ENCODE assay signal across 21 mouse cellular contexts in genomic region chr5:45269391-45269790, GRCm38 (mm10).
DNase-seq lines count a peak whose midpoint lies in the region; ATAC-seq and TF ChIP-seq lines count a peak whose summit lies in the region.
"Had no signal": no experiment of that assay in that cellular context is flagged by ENCODE, and none has a peak within 500 bp of the region (broad histone marks: within the 10 kb centered on the region; RNA-seq: fewer than 3 reads in every experiment).

No protein-coding gene starts in this region.

- H3K9me3 ChIP-seq in midbrain, embryonic 11.5 days (ENCODE audit: control insufficient read depth, low read length) = no peaks in the 10 kb centered on the region
- H3K9me3 ChIP-seq in midbrain, postnatal 0 days (ENCODE audit: low read length) = no peaks in the 10 kb centered on the region
- no peaks in the 10 kb centered on the region for H3K9me3 ChIP-seq in limb, embryonic 10.5 days (replicated peaks)
- H3K9me3 ChIP-seq: G1E had no signal

- H3K27me3 ChIP-seq in midbrain, embryonic 11.5 days (ENCODE audit: control insufficient read depth, insufficient read depth, low read length) = no peaks in the 10 kb centered on the region
- H3K27me3 ChIP-seq in midbrain, postnatal 0 days (ENCODE audit: insufficient read depth, low read length) = no peaks in the 10 kb centered on the region
- H3K27me3 ChIP-seq in limb, embryonic 10.5 days (ENCODE audit: low read depth, poor library complexity, severe bottlenecking) = no peaks in the 10 kb centered on the region
- H3K27me3 ChIP-seq: CH12.LX had no signal

- no peak overlapping the region for H3K27ac ChIP-seq in midbrain, embryonic 11.5 days (ENCODE audit: low read depth, low read length)
- H3K27ac ChIP-seq in midbrain, postnatal 0 days (ENCODE audit: low read depth, low read length) = no peak overlapping the region
- H3K27ac ChIP-seq in limb, embryonic 10.5 days = no peak overlapping the region

- no peaks in the 10 kb centered on the region for H3K36me3 ChIP-seq in midbrain, embryonic 11.5 days (ENCODE audit: control insufficient read depth, insufficient read depth, low read length)
- H3K36me3 ChIP-seq in midbrain, postnatal 0 days (ENCODE audit: insufficient read depth, low read length) = no peaks in the 10 kb centered on the region
- H3K36me3 ChIP-seq in limb, embryonic 10.5 days = no peaks in the 10 kb centered on the region
- H3K36me3 ChIP-seq: G1E had no signal

- no peaks in the 10 kb centered on the region for H3K4me1 ChIP-seq in midbrain, embryonic 11.5 days (ENCODE audit: control insufficient read depth, insufficient read depth, low read length)
- no peaks in the 10 kb centered on the region for H3K4me1 ChIP-seq in midbrain, postnatal 0 days (ENCODE audit: insufficient read depth, low read length)
- peaks cover 7% of the 10 kb centered on the region; the same call in 1 of the 2 replicates for H3K4me1 ChIP-seq in limb, embryonic 10.5 days

- H3K4me2 ChIP-seq in midbrain, embryonic 11.5 days = no peak overlapping the region
- no peak overlapping the region for H3K4me2 ChIP-seq in midbrain, postnatal 0 days (ENCODE audit: low read depth, low read length, poor library complexity, severe bottlenecking)

- H3K9ac ChIP-seq in midbrain, embryonic 11.5 days (ENCODE audit: low read length) = no peak overlapping the region
- no peak overlapping the region for H3K9ac ChIP-seq in midbrain, postnatal 0 days (replicated peaks; ENCODE audit: low read length, poor library complexity, severe bottlenecking)

- 86% methylated on average over 5 of the region's 5 CpGs for WGBS in midbrain, embryonic 11.5 days
- 81% methylated on average over 5 of the region's 5 CpGs for WGBS in midbrain, postnatal 0 days
- 91% methylated on average over 5 of the region's 5 CpGs for WGBS in limb, embryonic 10.5 days

- peak; percentile 80 for DNase-seq in heart, adult 11 months
- DNase-seq in heart, adult 8-10 months (ENCODE audit: low spot score) = no peak
- peak; percentile 68 for DNase-seq in midbrain, embryonic 11.5 days (ENCODE audit: low spot score, missing footprints)
- DNase-seq in midbrain, postnatal 0 days (ENCODE audit: low spot score) = no peak
- DNase-seq in limb, embryonic 10.5 days (ENCODE audit: low spot score) = peak; percentile 5
- no peak for DNase-seq in embryo, embryonic 10.5 days (ENCODE audit: low spot score)
- DNase-seq: adrenal gland, adult 2 months; adrenal gland, adult 8-10 months; adrenal gland, postnatal 10 days; adrenal gland, postnatal 14 days; adrenal gland, postnatal 25 days; adrenal gland, postnatal 36 days; B cell, adult 2 months; cerebellum, adult 11 months; cerebellum, adult 11-12 months; cerebellum, adult 18-20 months had no signal

- H3K4me3 ChIP-seq in midbrain, embryonic 11.5 days (ENCODE audit: low read depth, low read length) = no peak overlapping the region
- no peak overlapping the region for H3K4me3 ChIP-seq in midbrain, postnatal 0 days (ENCODE audit: low read depth, low read length)
- H3K4me3 ChIP-seq in limb, embryonic 10.5 days = no peak overlapping the region

- no peak for TF ChIP-seq CTCF in midbrain, postnatal 0 days (IDR thresholded peaks at IDR 0.05)

- ATAC-seq in midbrain, embryonic 11.5 days (ENCODE audit: low FRiP score) = no peak
- ATAC-seq in midbrain, postnatal 0 days (ENCODE audit: low FRiP score) = no peak
- ATAC-seq: activated CD4-positive, CD25-positive, alpha-beta regulatory T cell, adult 4 months; CD4-positive, CD25-positive, alpha-beta regulatory T cell, adult 4 months; Patski had no signal

Comparison
In these comparisons a context has a peak if more than half of its experiments do, and no peak if none do; other contexts are left out.
1. DNase-seq: peak in heart, adult 11 months (single experiment), midbrain, embryonic 11.5 days (single experiment) and limb, embryonic 10.5 days (single experiment); none in heart, adult 8-10 months (single experiment), midbrain, postnatal 0 days (single experiment) and embryo, embryonic 10.5 days (single experiment).